Mouse (Mus musculus): ENCODE data around the gene Lyl1. TPM values are rescaled to one million over a fixed set of nuclear protein-coding genes. Genes with fewer than 3 reads are reported as not detected.

The Lyl1 gene
- polyA plus RNA-seq, 1 experiment from 2014 or later: 5.5 TPM

DNA sequence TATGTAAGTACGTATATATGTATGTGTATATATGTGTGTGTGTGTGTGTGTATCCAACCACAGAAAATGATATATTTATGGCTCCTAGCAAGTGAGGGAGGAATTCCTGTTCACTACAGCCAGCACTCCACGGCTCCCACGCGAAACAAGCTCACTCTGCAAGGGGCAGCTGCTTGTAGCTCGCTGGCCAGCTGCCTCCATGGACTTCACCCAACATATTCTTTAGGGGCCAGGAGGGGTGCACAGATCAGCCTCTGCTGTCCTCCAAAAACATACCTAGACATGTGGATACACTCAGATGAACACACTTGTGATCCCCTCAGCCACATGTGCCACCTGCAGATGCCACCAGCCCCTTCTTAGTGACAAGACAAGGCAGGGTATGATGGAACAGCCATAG lies 31.3 kb downstream of the Lyl1 start:
- Histone ChIP-seq H3K4me1 (replicated peaks) (peaks cover 37% of the 10 kb centered on the region), H3K27me3 (replicated peaks) (peaks cover 10% of the 10 kb centered on the region; the same call in 1 of the 2 replicates), H3K9me3 (no peaks in the 10 kb centered on the region), H3K4me2 (replicated peaks) (no peak overlapping the region), H3K27ac (peak overlapping the region; percentile 19; the same call in 1 of the 2 replicates), H3K36me3 (no peaks in the 10 kb centered on the region), H3K9ac (no peak overlapping the region), H3K4me3 (replicated peaks) (no peak overlapping the region)
- 50% methylated on average over 5 of the region's 5 CpGs for WGBS
- no peak for ATAC-seq

DNA sequence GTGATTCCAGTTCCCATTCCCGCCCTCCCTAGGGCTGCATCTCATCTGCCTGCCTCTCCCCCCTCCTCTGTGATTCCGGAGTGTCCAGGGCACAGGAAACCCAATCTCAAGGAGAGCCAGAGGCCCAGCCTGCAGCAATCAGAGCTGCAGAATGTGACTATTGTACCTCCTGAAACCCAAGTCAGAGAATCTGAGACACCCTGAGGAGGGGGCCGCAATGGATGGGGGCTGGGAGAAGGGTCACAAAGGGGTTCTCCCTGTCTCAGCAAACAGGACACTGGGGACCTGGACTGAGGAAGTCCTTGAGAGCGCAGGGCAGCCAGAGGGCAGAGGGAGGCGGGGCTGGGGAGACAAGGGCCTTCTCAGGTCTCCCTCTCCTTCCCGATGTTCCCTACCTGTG lies 31.7 kb downstream of the Lyl1 start:
- Histone ChIP-seq H3K4me1 (replicated peaks) (peaks cover 40% of the 10 kb centered on the region), H3K9ac (no peak overlapping the region), H3K4me3 (replicated peaks) (no peak overlapping the region), H3K27ac (0 out of 2 replicates have a peak overlapping the region, but pooled peaks have one; percentile 19), H3K9me3 (no peaks in the 10 kb centered on the region), H3K36me3 (no peaks in the 10 kb centered on the region), H3K27me3 (replicated peaks) (peaks cover 10% of the 10 kb centered on the region), H3K4me2 (replicated peaks) (no peak overlapping the region)
- whole genome bisulfite sequencing: 41% methylated on average over 6 of the region's 6 CpGs
- ATAC-seq: no peak

DNA sequence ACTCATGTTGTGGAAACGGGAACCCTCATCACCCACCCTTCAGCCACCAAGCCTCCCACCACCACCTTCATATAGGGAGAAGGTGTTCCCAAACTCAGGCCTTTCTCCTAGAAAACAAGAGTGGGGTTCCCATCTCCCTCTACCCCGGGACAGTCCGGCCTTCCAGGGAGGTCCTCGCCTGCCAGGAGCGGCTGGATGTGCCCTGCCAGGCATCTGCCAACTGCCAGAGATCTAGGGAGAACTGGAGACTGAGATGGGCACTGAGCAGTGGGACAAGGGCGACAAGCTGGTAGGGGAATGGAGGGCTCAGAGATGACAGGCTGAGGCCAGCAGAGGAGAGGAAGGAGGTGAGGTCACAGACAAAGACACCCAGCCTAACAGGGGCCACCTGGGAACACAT lies 32.7 kb downstream of the Lyl1 start:
- Histone ChIP-seq H3K4me2 (replicated peaks) (no peak overlapping the region), H3K4me1 (replicated peaks) (peaks cover 48% of the 10 kb centered on the region), H3K27me3 (replicated peaks) (peaks cover 19% of the 10 kb centered on the region), H3K36me3 (no peaks in the 10 kb centered on the region), H3K9me3 (no peaks in the 10 kb centered on the region), H3K27ac (no peak overlapping the region), H3K4me3 (replicated peaks) (no peak overlapping the region), H3K9ac (no peak overlapping the region)
- no peak for ATAC-seq
- WGBS: 93% methylated on average over 6 of the region's 6 CpGs

DNA sequence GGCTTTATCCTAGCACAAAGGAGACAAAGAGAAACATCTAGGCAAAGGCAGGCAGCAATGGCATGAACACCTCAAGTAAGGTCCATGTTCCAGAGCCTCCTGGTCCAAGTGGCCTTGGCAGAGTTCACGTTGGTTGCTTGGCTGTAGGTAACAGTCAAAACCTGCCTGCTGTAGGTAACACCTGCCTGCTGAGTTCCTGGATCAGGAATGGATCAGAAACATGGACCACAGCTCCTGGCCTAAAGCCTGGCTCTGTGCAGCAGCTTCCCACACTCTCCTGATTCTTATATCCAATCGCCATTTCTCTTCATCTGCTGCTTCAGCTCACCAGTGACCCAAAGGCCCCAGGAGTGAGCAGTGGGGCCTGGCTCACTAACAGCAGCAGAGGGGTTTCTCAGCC lies 33.4 kb downstream of the Lyl1 start:
- Histone ChIP-seq H3K36me3 (no peaks in the 10 kb centered on the region), H3K4me1 (replicated peaks) (peaks cover 53% of the 10 kb centered on the region), H3K9ac (no peak overlapping the region), H3K27me3 (replicated peaks) (peaks cover 19% of the 10 kb centered on the region), H3K4me3 (replicated peaks) (no peak overlapping the region), H3K4me2 (replicated peaks) (no peak overlapping the region), H3K9me3 (no peaks in the 10 kb centered on the region), H3K27ac (no peak overlapping the region)
- ATAC-seq: no peak
- WGBS: 83% methylated on average over 2 of the region's 2 CpGs

DNA sequence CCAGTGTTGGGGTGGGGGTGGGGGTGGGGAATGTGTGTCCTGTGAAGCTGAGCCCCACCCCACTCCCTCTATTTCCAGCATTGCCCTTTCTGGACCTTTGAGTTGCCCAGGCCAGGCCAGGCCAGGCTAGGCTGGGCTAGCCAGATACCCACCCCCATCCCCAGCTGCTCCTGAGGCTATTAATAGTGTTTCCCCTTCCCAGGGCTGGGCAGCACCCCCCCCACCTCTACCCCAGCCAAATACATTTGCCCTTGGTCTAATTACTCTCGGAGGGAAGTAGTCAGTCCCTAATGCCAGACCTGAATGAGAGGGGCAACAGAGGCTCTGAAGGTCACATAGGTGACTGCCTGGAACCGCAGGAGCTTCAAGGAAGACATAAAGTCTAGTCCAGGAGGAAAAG lies 34.3 kb downstream of the Lyl1 start:
- no peak overlapping the region for H3K4me3 ChIP-seq (replicated peaks)
- 49% methylated on average over 2 of the region's 2 CpGs for WGBS
- no peaks in the 10 kb centered on the region for H3K9me3 ChIP-seq
- no peak overlapping the region for H3K4me2 ChIP-seq (replicated peaks)
- no peaks in the 10 kb centered on the region for H3K36me3 ChIP-seq
- no peak overlapping the region for H3K27ac ChIP-seq
- peaks cover 53% of the 10 kb centered on the region for H3K4me1 ChIP-seq (replicated peaks)
- peaks cover 19% of the 10 kb centered on the region for H3K27me3 ChIP-seq (replicated peaks)
- ATAC-seq: no peak
- no peak overlapping the region for H3K9ac ChIP-seq

DNA sequence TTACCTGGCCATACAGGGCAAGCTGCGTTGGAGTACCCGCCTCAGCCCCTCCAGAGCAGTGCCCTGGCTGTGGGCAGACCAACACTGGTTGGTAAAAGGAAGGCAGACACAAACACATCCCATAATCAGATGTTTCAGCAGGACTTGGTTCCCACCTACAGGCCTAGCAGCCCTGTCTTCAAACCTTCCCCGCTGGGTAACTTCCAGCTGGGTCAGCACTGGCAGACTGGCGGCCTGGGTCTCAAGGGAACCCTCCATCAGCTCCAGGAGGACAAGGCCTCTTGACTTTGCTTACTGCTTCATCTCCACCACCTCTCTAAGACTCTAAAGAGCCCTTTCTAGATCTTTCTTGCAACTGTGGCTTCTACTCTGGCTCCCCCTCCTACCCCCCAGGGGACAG lies 35.3 kb downstream of the Lyl1 start:
- H3K4me2 ChIP-seq (replicated peaks): no peak overlapping the region
- no peak overlapping the region for H3K4me3 ChIP-seq (replicated peaks)
- 87% methylated on average over 4 of the region's 4 CpGs for WGBS
- peaks cover 53% of the 10 kb centered on the region for H3K4me1 ChIP-seq (replicated peaks)
- H3K9ac ChIP-seq: no peak overlapping the region
- no peak overlapping the region for H3K27ac ChIP-seq
- H3K36me3 ChIP-seq: no peaks in the 10 kb centered on the region
- no peaks in the 10 kb centered on the region for H3K9me3 ChIP-seq
- peaks cover 19% of the 10 kb centered on the region for H3K27me3 ChIP-seq (replicated peaks)
- no peak for ATAC-seq

DNA sequence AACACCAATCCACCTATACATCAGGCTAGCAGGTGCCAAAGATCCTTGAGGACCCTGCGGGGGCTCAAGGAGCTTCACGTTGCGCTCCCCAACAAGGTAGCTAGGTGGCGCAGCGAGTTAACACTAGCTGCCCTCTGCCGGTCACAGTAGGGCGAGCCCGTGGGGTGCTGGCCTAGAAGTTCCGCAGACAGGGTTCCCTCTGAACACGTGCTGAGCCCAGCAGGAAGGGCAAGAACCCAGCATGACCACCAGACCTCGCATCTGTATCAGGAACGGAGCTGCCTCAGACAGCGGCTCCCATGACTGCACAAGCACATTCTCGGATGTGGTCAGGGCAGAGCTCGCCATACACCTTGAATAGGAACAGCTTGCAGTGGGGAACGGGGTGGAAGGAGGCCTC lies 36.4 kb downstream of the Lyl1 start:
- Histone ChIP-seq H3K9ac (no peak overlapping the region), H3K4me3 (replicated peaks) (no peak overlapping the region), H3K36me3 (no peaks in the 10 kb centered on the region), H3K4me2 (replicated peaks) (peak overlapping the region; percentile 45; the same call in 1 of the 2 replicates), H3K27me3 (replicated peaks) (peaks cover 19% of the 10 kb centered on the region), H3K27ac (no peak overlapping the region), H3K9me3 (no peaks in the 10 kb centered on the region), H3K4me1 (replicated peaks) (peaks cover 53% of the 10 kb centered on the region)
- 2% methylated on average over 16 of the region's 16 CpGs for WGBS
- peak; percentile 71 for ATAC-seq

DNA sequence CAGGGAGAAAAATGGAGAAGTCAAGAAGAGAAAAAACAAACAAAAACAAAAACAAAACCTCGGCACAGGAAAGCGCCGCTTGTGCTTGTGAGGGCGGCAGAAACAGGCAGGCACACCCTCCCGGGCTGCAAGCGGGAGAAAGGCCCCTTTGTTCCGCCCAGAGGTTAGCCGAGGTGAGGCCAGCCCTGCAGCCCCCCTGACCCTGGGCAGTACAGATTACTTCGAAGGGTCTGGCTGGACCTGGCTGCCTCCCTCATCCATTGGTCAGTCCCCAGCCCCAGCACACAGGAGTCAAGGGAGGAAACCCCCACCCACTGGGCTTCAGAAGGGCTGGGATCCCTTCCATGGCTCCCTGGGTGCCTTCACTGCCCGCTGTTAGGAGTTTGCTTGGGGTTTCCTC lies 37.0 kb downstream of the Lyl1 start:
- no peak for ATAC-seq
- Histone ChIP-seq H3K4me1 (replicated peaks) (peaks cover 53% of the 10 kb centered on the region), H3K27ac (no peak overlapping the region), H3K9ac (no peak overlapping the region), H3K4me2 (replicated peaks) (no peak overlapping the region), H3K9me3 (no peaks in the 10 kb centered on the region), H3K4me3 (replicated peaks) (no peak overlapping the region), H3K27me3 (replicated peaks) (peaks cover 19% of the 10 kb centered on the region), H3K36me3 (no peaks in the 10 kb centered on the region)
- WGBS: 45% methylated on average over 10 of the region's 10 CpGs

DNA sequence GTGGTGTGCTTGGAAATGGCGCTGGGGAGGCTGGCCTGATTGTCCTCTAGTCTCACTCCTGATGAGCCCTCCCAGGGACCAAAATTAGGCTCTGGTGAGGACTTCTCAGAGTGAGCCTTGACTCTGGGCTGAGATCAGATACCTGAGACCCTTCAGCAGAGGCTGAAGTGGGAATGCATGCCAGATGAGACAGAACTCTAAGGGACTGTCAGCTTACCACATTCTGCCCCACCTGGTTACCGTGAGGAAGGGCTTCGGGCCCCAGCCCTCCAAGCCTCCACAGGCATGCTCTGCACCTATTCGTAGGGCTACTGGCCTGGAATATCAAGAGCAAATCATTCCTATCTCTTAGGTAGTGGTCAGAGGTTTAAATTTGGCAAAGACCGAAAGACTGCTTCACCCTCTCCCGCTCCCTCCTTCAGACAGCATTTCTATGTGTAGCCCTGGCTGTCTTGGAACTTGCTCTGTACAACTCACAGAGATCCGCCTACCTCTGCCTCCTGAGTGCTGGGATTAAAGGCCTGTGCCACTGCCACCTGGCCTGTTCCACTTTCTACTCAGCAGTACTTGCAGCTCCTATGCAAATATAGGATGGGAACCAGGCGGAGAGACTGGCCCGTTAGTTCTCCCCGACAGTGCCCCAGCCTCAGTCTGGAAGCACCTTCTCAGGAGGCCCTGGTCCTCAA lies 37.6 kb downstream of the Lyl1 start:
- Histone ChIP-seq H3K27me3 (replicated peaks) (peaks cover 19% of the 10 kb centered on the region), H3K36me3 (no peaks in the 10 kb centered on the region), H3K4me1 (replicated peaks) (peaks cover 55% of the 10 kb centered on the region), H3K4me3 (replicated peaks) (no peak overlapping the region), H3K27ac (no peak overlapping the region), H3K4me2 (replicated peaks) (no peak overlapping the region), H3K9ac (no peak overlapping the region), H3K9me3 (no peaks in the 10 kb centered on the region)
- 73% methylated on average over 10 of the region's 10 CpGs for whole genome bisulfite sequencing
- ATAC-seq: no peak

DNA sequence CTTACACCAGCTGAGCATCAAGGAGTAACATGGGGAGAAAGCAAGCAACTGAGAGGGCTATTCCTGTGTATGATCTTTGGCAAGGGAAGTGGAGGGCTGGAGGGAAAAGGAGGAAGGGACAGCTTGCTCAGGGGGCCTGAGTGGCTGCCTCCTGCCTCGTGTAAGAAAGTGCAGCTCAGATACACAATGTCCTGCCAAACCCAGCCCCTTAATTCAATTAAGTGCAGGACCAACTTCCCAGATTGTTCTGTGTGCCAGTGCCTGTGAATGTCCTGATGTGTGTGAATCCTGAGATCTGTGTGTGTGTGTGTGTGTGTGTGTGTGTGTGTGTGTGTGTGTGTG lies 38.1 kb downstream of the Lyl1 start:
- Histone ChIP-seq H3K9ac (no peak overlapping the region), H3K9me3 (no peaks in the 10 kb centered on the region), H3K4me2 (replicated peaks) (no peak overlapping the region), H3K27me3 (replicated peaks) (peaks cover 19% of the 10 kb centered on the region), H3K36me3 (no peaks in the 10 kb centered on the region), H3K27ac (no peak overlapping the region), H3K4me3 (replicated peaks) (no peak overlapping the region), H3K4me1 (replicated peaks) (peaks cover 60% of the 10 kb centered on the region)
- 13% methylated on average over 1 of the region's 1 CpGs for WGBS
- no peak for ATAC-seq

DNA sequence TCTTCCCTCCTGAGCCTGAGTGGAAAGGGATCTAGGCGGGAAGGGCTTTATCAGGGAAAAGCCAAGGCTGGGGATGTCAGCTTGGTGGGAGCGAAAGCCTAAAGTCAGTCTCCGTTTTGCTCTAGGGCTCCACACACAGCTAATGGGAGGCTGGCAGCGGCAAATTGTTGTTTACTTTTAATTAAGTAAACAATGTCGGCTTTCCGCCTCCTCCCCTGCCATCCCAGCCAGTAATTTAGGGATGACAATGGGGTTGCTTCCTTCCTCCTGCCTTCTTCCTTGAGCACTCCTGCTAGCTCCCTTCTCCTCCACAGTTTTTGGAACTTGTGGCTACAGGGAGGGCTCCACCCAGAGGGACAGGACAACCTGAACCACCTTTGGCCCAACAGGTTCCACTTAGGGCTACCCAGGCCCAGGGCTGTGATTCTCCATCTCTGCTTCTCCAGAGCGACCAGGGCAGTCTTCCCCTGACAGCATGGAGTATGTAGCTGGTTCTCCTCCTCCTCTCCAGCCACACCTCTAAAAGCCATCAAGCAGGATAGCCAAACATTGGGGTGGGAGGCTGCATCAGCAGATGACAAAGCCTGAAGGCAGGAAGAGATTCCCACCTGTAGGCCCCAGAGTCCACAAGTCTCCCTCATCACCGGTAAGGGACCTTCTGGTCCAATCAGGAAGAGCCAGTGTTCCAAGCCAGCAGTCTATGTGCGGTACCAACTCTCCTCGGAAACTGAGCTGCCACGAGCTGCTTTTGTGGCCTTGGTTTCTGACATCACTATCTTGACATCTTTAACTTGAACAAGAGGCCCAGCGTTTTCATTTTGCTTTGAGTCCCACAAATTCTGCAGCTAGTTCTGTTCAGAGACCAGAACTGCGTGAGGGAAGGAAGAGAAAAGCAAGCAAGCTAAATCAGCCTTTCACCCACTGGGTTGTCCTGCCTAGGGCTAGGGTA lies 39.9 kb downstream of the Lyl1 start:
- 0 out of 2 replicates have a peak overlapping the region, but pooled peaks have one; percentile 5 for H3K9ac ChIP-seq
- peaks cover 15% of the 10 kb centered on the region for H3K27me3 ChIP-seq (replicated peaks)
- H3K9me3 ChIP-seq: no peaks in the 10 kb centered on the region
- H3K4me1 ChIP-seq (replicated peaks): peaks cover 76% of the 10 kb centered on the region
- WGBS: 53% methylated on average over 13 of the region's 13 CpGs
- ATAC-seq: no peak
- H3K27ac ChIP-seq: no peak overlapping the region
- H3K4me3 ChIP-seq (replicated peaks): no peak overlapping the region
- no peaks in the 10 kb centered on the region for H3K36me3 ChIP-seq
- H3K4me2 ChIP-seq (replicated peaks): no peak overlapping the region

DNA sequence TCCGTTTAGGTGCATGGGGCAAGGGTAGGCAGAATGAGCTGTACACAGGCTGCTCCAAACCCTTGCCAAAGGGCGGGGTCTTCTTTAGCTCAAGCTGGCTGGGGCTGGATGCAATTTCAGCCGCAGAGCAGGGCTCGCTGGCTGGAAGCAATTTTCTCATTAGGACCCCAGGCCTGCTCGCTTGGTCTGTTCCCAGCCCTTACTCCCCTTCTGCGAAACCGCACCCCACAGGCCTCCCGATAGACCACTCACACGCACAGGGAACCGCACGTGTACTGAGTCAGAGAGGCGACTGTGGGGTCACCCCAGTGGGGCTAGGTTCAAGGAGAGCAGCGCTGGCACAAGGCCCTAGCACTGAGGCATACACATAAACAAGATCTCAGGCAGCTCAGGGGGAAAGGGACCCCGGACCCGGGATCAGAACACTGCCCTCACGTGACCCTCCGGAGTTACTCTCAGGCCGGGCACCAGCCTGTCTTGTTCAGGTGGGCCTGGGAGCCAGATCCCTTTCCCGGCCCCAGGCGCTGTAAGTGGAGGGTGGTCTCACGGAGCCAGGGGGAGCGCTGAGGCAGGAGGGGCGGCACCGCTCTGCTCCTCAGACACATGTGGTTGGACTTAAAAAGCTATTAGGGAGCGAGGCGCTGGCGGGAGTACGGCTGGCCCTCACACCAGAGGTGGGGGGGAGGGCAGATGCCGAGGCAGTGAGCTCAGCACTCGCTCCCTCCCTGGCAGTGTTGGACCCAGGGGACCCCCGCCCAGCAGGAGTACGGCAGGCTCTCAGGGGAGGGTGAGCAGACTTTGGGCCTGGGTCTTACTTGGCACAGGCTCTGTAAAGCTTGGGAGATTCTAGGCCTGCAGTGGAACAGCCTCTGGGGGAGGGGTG lies 41.2 kb downstream of the Lyl1 start:
- peaks cover 9% of the 10 kb centered on the region for H3K27me3 ChIP-seq (replicated peaks)
- H3K36me3 ChIP-seq: no peaks in the 10 kb centered on the region
- H3K4me3 ChIP-seq (replicated peaks): no peak overlapping the region
- H3K9me3 ChIP-seq: no peaks in the 10 kb centered on the region
- H3K9ac ChIP-seq: no peak overlapping the region
- peak overlapping the region; percentile 48 for H3K4me2 ChIP-seq (replicated peaks)
- WGBS: 26% methylated on average over 32 of the region's 32 CpGs
- H3K27ac ChIP-seq: peak overlapping the region; percentile 61
- peak; percentile 71 for ATAC-seq
- H3K4me1 ChIP-seq (replicated peaks): peaks cover 78% of the 10 kb centered on the region
